Mouse (Mus musculus) liver, adult 2 months (tissue): ENCODE measurements at regions not wholly inside any gene's neighbourhood (a gene's known extent, or its start where the extent isn't known, plus 50 kb on each side); places are given as distances from the start of the nearest gene placed in this dataset.

Experiments
- CTCF ChIP-seq: fragments of 200-500 bp; IDR thresholded peaks from 2 replicates; pipeline ENCODE4 v1.5.1; 2011; ENCODE audit warnings: low read depth, low read length, control low read depth
- POLR2A ChIP-seq: fragments of 200-500 bp; IDR thresholded peaks from 2 replicates; pipeline ENCODE4 v1.6.1; 2011; ENCODE audit warnings: low read length, control low read depth; ENCODE audit not compliant: insufficient read depth; ENCODE audit errors: extremely low read depth

DNA sequence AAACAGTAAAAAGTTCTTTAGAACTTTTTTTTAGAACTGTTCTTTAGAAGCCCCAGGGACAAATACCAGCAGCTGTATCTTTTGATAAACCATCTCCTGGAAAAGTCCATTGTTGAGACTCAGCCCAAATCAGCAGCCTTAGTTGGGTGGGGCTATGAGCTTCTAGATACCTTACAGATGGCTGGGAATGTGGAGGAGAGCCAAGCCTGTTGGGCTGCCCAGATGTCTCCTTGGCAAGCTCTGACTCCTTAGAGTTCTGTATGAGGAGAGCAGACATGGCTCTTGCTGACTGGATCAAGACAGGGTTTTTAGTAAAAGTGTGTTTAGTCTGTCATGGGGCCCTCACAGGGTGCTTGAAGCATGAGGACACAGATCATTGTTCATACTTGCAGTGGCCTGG lies 53.8 kb upstream of the Tcerg1l start:
- TF ChIP-seq CTCF: no peak
- TF ChIP-seq POLR2A: no peak
